Mouse (Mus musculus) left cerebral cortex, postnatal 36 days (tissue): ENCODE measurements around the gene A930004D18Rik. TPM values are rescaled to one million over a fixed set of nuclear protein-coding genes. Genes with fewer than 3 reads are reported as not detected.

Experiments used
- DNase-seq, 2 experiments: peaks; one replicate each; pipeline ENCODE4 v3.0.0; 2021 to 2022; ENCODE audit warnings: low spot score in 2 of 2, mixed read lengths in 1 of 2
- intact Hi-C: fragments of 180-260 bp; cut with DNase I; formaldehyde crosslinking; loops from one replicate; pipeline ENCODE4 v1.15.1; 2025
- total RNA-seq, 2 experiments: library from RNA; stranded (reverse); gene quantifications; 2 replicates each; pipeline ENCODE4 v1.2.3; 2021

Gene A930004D18Rik
- total RNA-seq, 2 experiments from 2014 or later = 2.1 to 3.2 TPM

DNA sequence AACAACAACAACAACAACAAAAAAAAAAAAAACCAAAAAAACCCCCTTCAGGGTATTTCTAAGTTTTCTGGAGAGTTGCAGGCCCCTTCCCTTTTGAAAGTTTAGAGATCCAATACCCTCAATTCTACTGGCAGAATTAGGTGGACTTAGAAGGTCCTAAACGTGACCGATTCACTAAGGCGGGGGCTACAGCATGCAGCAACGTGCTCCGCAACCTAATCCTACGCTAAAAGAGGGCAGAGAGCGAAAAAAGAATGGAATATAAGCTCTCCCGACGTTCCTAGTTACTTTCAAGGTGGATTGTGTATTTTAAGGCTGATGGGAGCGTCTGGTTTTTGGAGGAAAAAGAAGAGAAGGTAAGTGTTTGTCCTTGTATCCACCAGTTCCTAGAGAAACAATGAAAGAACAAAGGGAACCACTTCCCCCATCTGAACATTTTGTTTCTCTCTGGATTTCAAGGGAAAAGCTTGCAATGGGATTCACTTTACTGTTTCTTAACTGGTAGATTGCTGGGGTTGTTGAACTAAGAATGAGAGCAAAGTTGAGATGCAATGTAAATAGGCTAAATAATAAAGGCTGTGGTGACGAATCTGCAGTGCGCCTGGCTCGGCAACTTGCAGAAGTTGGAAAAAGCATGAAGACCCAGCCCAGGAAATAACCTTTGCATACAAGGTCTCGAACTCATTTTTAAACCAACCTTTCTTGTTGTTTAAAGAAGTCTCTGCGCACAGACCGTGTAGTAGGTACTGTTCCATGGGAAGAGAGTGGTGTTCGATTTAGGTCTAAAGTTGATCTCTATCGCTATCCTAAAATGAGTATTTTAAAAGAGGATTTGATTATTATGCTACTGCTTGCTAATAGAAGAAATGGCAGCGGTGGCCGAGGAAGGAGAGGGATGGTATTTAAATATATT is 17.7 kb upstream of the A930004D18Rik start, which contains the start of gene Mllt10:
Gene Mllt10 (plus strand): TSS at position 222 of the 913 bp plus-strand sequence.
- intact Hi-C loops = loop anchor here (5.0 kb wide), 1 partner anchor 323 kb away; the partner anchor contains the start of gene Nebl
- DNase-seq = no peak

GRCm38 (mm10) chr2:18053951-18054530 is 16.5 kb upstream of the A930004D18Rik start:
- DNase-seq = no peak
- intact Hi-C loops = no loop called here

GRCm38 (mm10) chr2:18053243-18053950 is 15.9 kb upstream of the A930004D18Rik start:
- intact Hi-C loops = no loop called here
- DNase-seq = no peak

- no peak for DNase-seq
- intact Hi-C loops = no loop called here
These were observed 15.0 kb upstream of the A930004D18Rik start for GRCm38 (mm10) chr2:18052581-18052980.

- intact Hi-C loops = no loop called here
These were observed 14.3 kb upstream of the A930004D18Rik start for GRCm38 (mm10) chr2:18051831-18052170.

GRCm38 (mm10) chr2:18051026-18051830 is 13.7 kb upstream of the A930004D18Rik start:
- no peak for DNase-seq
- intact Hi-C loops = no loop called here

More at GRCm38 (mm10) chr2:18051831-18052170, 14.3 kb upstream of the A930004D18Rik start:
- DNase-seq = no peak

GRCm38 (mm10) chr2:18050541-18050985 is 13.0 kb upstream of the A930004D18Rik start:
- DNase-seq = no peak
- intact Hi-C loops = no loop called here

- no peak for DNase-seq
- intact Hi-C loops = no loop called here
These were observed 12.5 kb upstream of the A930004D18Rik start for GRCm38 (mm10) chr2:18050018-18050417.

GRCm38 (mm10) chr2:18049279-18049821 is 11.8 kb upstream of the A930004D18Rik start:
- no peak for DNase-seq
- intact Hi-C loops = no loop called here

DNA sequence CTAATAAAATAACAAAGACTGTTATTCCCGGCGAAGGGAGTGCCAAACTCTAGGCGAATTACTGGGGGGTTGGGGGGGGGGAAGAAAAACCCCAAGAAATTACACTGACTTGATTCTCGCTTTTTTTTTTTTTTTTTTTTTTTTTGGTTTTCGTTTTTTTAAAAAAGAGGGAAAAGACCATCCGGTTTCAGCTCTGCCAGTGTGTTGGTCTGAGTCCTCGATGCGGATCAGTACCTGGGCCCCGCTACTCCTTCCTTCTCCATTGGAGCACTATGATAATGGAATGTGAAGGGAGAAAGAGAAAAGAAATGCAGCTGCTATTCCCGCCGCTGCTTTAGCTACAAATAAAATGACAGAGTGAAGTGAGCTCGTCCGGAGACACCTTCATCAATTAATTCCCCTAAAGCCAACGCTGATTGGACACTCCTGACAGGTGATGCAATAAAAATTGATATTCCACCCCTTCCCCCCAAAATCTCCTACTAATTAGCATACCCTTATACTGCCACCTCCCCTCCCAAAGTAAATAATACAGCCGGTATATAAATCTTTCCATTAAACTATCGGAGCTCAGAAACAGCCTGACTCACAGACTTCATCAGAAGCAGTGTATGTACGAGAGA is 11.0 kb upstream of the A930004D18Rik start, which contains the start of gene Skida1:
Gene Skida1 (minus strand): TSS at position 599 of the 623 bp plus-strand sequence.
- no peak for DNase-seq
- intact Hi-C loops = no loop called here

GRCm38 (mm10) chr2:18047646-18048452 is 10.3 kb upstream of the A930004D18Rik start:
- peak; percentile 82 to 86 for DNase-seq
- intact Hi-C loops = loop anchor here (2.0 kb wide), 1 partner anchor 17 kb away; no protein-coding TSS in a partner anchor

GRCm38 (mm10) chr2:18046758-18047645 is 9.5 kb upstream of the A930004D18Rik start:
- peak; percentile 67 to 73 for DNase-seq
- intact Hi-C loops = loop anchor here (2.0 kb wide), 1 partner anchor 16 kb away; no protein-coding TSS in a partner anchor

- intact Hi-C loops = loop anchor here (2.0 kb wide), 1 partner anchor 15 kb away; no protein-coding TSS in a partner anchor
- no peak for DNase-seq
These were observed 8.6 kb upstream of the A930004D18Rik start for GRCm38 (mm10) chr2:18046186-18046585.

DNA sequence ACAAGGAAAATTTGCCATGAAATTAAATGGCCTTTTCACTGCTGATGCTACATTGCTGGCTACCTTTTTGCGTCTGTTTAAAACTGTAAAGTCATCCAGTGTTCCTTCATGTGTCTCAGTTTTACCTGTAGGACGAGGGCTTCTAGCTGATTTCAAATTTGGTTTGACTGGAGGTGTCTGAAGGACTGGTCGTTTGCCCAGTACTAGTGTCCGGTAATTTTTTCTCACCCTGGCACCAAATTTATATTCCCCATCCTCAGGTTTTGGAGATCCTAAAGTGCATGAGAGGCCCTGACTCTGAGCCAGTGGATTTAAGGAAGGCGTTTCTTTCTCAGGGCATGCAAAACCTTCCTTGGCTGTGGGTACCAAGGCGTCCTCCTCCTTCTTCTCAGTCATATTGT is 8.2 kb upstream of the A930004D18Rik start:
- intact Hi-C loops = loop anchor here (2.0 kb wide), 1 partner anchor 15 kb away; no protein-coding TSS in a partner anchor
- no peak for DNase-seq

GRCm38 (mm10) chr2:18045143-18045780 is 7.7 kb upstream of the A930004D18Rik start:
- no peak for DNase-seq
- intact Hi-C loops = no loop called here
